Mouse (Mus musculus) myocyte (in vitro differentiated cells): Measurements from ENCODE around the gene Mad1l1.

Source experiments
- CEBPB ChIP-seq: IDR thresholded peaks from 2 replicates; pipeline ENCODE4 v1.6.1; 2011; ENCODE audit warnings: mild to moderate bottlenecking, moderate library complexity; ENCODE audit not compliant: poor library complexity, insufficient read depth, severe bottlenecking
- POLR2A ChIP-seq: IDR thresholded peaks from one replicate; pipeline ENCODE4 v1.6.1; 2011; ENCODE audit warnings: low read depth, mild to moderate bottlenecking, control low read depth, moderate library complexity; ENCODE audit not compliant: insufficient read length
- POLR2AphosphoS2 ChIP-seq: IDR thresholded peaks from one replicate; pipeline ENCODE4 v1.6.1; 2011; ENCODE audit warnings: low read depth, control low read depth; ENCODE audit not compliant: insufficient read length

DNA sequence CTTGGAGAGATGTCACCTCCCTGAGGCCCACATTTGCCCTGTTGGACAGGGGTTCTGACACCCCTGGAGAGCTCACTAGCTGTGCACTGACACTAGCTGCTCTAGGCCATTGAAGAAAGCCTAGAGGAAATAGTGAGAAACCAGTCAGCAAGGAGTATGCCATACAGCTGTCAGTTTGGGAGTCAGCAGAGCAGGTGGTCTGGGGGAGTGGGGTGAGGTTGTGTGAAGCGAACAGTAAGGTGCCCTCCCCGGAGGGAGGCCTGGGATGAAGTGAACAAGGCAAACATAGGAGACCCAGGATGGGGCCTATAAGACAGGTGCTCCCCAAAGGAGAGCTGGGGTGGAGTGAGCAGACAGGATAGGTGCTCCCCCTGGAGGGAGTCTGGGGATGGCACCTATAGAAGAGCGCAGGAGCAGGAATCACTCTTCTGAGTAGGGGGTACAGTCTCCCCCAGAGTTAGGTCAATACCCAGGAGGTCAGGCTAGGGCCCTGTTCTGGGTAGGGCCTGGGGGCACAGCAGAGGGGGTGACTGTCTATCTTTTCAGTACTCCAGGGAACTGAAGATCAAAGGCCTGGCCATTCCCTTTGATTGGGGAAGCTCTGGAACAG lies 279.2 kb downstream of the Mad1l1 start:
- TF ChIP-seq CEBPB (no peak), POLR2A (no peak), POLR2AphosphoS2 (no peak)
